Mouse (Mus musculus) liver, postnatal 0 days (tissue): Measurements from ENCODE around the gene H2-Oa. TPM values are rescaled to one million over a fixed set of nuclear protein-coding genes. Genes with fewer than 3 reads are reported as not detected.
A peak's percentile ranks its signal among the peaks of the same experiment; 100 is the strongest.

Experiments used
- ATAC-seq: fragments of 200-750 bp; cut with Nextera tagmentation; 2 replicates; pipeline ENCODE4 v1.8.0; 2017; ENCODE audit warnings: mild to moderate bottlenecking, moderate library complexity
- DNase-seq: peaks from one replicate; pipeline ENCODE4 v3.0.0-alpha.2; 2016
- H3K27ac ChIP-seq: fragments of 300-500 bp; sonication (generic); 2 replicates; pipeline ENCODE4 v1.5.1; 2014; ENCODE audit warnings: antibody characterized with exemption, moderate library complexity, mild to moderate bottlenecking, low read depth
- H3K27me3 ChIP-seq: fragments of 300-500 bp; sonication (generic); 2 replicates; pipeline ENCODE4 v1.6.1; 2014; ENCODE audit warnings: low read length, control low read depth, mixed read lengths; ENCODE audit not compliant: insufficient read depth
- H3K36me3 ChIP-seq: fragments of 300-500 bp; sonication (generic); replicated peaks from 2 replicates; pipeline ENCODE4 v1.6.1; 2014; ENCODE audit warnings: mild to moderate bottlenecking, control low read depth, low read length, moderate library complexity, mixed read lengths; ENCODE audit not compliant: insufficient read depth
- H3K4me1 ChIP-seq: fragments of 300-500 bp; sonication (generic); 2 replicates; pipeline ENCODE4 v1.6.1; 2014; ENCODE audit warnings: antibody characterized with exemption, mild to moderate bottlenecking, control low read depth; ENCODE audit not compliant: insufficient read depth
- H3K4me2 ChIP-seq: fragments of 300-500 bp; sonication (generic); 2 replicates; pipeline ENCODE4 v1.6.1; 2014; ENCODE audit warnings: low read depth, mild to moderate bottlenecking, low read length, moderate library complexity, mixed read lengths
- H3K4me3 ChIP-seq: fragments of 300-500 bp; sonication (generic); 2 replicates; pipeline ENCODE4 v1.5.1; 2014; ENCODE audit warnings: low read depth, low read length
- H3K9ac ChIP-seq: fragments of 300-500 bp; sonication (generic); replicated peaks from 2 replicates; pipeline ENCODE4 v1.6.1; 2014; ENCODE audit warnings: mild to moderate bottlenecking, moderate library complexity
- H3K9me3 ChIP-seq: fragments of 300-500 bp; sonication (generic); 2 replicates; pipeline ENCODE4 v1.6.1; 2016; ENCODE audit warnings: mild to moderate bottlenecking, control low read depth, low read length, mixed read lengths
- CTCF ChIP-seq: sonication (generic); IDR thresholded peaks from 2 replicates; pipeline ENCODE4 v1.5.1; 2016; ENCODE audit warnings: antibody characterized with exemption, low read depth
- EP300 ChIP-seq: IDR thresholded peaks from 2 replicates; pipeline ENCODE4 v1.6.1; 2016; ENCODE audit warnings: antibody characterized with exemption, low read depth, mild to moderate bottlenecking
- WGBS: fragments of 180-500 bp; shearing (Covaris S2); extraction: QIAGEN DNeasy Blood & Tissue Kit; methylation state at CpG from one replicate; pipeline ENCODE4 v1.1.7; 2014; ENCODE audit not compliant: insufficient replicate concordance; 5-methylcytosine and 5-hydroxymethylcytosine counted together
- polyA plus RNA-seq: library from polyadenylated mRNA; unstranded; fragments of >200 nt; fragmentation: Nextera tagmentation; extraction: Ambion mirVana; gene quantifications from 2 replicates; pipeline ENCODE4 v1.2.1, GENCODE M21; 2015

H2-Oa gene
- polyA plus RNA-seq, 1 experiment from 2014 or later, result 0.85 TPM

GRCm38 (mm10) chr17:34119249-34120179 is 27.4 kb downstream of the H2-Oa start, which contains the start of gene H2-DMa:
Gene H2-DMa, plus strand, starts transcription at chr17:34119541.
- 2% methylated on average over 96 of the region's 96 CpGs for WGBS
- H3K4me1 ChIP-seq, result peaks cover 21% of the 10 kb centered on the region
- DNase-seq (peak; percentile 98), ATAC-seq (peak; percentile 73)
- H3K4me2 ChIP-seq, result peak within 1 kb of the TSS; percentile 98
- no peaks in the 10 kb centered on the region for H3K9me3 ChIP-seq
- TF ChIP-seq CTCF (0 out of 2 replicates have a peak, but pooled peaks have one; percentile 3), EP300 (0 out of 2 replicates have a peak, but pooled peaks have one; percentile 4)
- peak within 1 kb of the TSS; percentile 97 for H3K4me3 ChIP-seq
- peak within 1 kb of the TSS; percentile 93 for H3K9ac ChIP-seq
- H3K27me3 ChIP-seq, result no peaks in the 10 kb centered on the region
- peak within 1 kb of the TSS; percentile 100 for H3K27ac ChIP-seq
- peaks cover 29% of the 10 kb centered on the region for H3K36me3 ChIP-seq

DNA sequence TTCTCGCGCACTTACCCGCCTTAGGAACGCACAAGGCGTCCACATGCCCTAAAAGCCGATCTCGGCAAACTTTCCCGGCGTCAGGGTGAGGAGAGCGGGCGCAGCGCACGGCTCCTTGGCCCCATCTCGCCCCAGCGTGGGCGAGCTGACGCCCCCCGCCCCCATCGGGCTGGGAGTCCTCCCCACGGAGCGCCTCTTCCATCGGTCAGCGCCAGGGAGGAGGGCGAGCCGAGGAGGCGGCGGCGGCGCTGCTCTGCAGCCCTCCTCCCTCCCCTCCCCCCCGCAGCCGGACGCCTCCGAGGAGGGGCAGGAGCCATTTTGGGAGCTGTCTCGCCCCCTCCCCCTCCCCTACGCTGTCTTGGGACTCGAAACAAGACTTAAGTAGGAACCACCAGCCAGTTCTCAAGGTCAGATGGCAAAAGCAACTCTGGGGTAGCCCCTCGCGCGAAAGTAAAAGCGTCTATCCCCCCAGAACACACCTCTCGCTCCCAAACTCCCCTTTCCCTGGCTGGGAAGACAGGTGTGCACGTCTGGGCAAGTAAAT is 28.1 kb downstream of the H2-Oa start:
- peaks cover 22% of the 10 kb centered on the region for H3K36me3 ChIP-seq
- peak overlapping the region; percentile 100 for H3K27ac ChIP-seq
- WGBS, result under 1% methylated on average over 25 of the region's 42 CpGs
- no peak for TF ChIP-seq EP300
- TF ChIP-seq CTCF, result no peak
- H3K9ac ChIP-seq, result peak overlapping the region; percentile 93
- DNase-seq, result peak; percentile 89
- H3K4me2 ChIP-seq, result peak overlapping the region; percentile 98
- H3K4me3 ChIP-seq, result peak overlapping the region; percentile 97
- ATAC-seq, result peak; percentile 18
- H3K9me3 ChIP-seq, result no peaks in the 10 kb centered on the region
- no peaks in the 10 kb centered on the region for H3K27me3 ChIP-seq
- H3K4me1 ChIP-seq, result peaks cover 25% of the 10 kb centered on the region

DNA sequence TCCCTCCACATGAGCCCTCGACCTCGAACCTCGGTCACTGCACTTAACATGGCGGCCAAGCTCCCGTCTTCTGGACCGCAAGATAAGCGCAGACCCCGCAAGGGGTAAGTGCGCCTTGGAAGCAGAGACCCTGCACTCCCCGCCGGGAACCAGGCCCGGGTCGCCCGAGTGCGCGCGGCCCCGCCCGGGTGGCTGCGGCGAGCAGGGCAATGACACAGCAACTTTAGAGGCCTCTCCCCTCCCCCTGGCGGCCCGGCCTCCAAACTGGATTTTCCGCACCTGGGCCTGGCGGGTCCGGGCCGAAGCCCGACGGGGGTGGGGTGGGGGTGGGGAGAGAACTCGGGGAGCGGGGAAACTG is 28.7 kb downstream of the H2-Oa start:
- H3K4me1 ChIP-seq, result peaks cover 25% of the 10 kb centered on the region
- H3K36me3 ChIP-seq, result peaks cover 16% of the 10 kb centered on the region

DNA sequence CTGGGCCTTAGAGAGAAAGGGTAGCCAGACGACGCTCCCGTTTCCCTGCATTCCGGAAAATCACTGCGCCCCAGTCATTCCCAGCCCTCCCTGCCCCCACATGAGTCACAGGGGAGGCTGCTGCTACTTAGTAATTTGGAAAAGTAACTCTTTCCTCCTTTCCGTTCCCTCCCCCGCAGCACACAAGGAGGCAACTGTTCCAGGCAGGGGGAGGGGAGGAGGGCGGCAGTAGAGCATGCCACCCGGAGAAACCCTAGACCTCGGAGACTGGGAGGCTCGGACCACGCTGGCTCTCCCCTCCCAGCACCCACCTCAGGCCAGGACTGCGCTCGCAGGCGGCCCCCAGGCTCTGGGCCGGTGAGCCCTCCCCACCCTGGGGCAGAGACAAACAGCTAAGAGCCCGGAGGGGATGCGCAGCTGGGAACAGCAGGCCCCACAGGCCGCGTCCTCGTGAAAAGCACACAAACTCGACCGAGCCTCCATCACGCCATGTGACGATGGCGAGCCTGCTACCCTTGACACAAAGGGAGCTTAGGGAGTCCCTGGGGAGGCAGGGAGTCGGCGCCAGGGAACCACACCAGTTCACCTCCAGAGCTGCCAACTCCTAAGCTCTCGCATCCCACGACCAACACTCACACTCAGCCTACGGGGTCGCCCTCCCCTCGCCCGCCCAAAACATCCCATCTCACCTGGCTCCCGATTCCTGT is 29.2 kb downstream of the H2-Oa start:
- peak overlapping the region; percentile 97 for H3K4me3 ChIP-seq
- ATAC-seq (peak; percentile 4), DNase-seq (no peak)
- H3K4me2 ChIP-seq, result peak overlapping the region; percentile 98
- no peaks in the 10 kb centered on the region for H3K9me3 ChIP-seq
- no peak for TF ChIP-seq CTCF
- no peak; the same call in 1 of the 2 replicates for TF ChIP-seq EP300
- H3K9ac ChIP-seq, result peak overlapping the region; percentile 93
- H3K4me1 ChIP-seq, result peaks cover 24% of the 10 kb centered on the region
- WGBS, result 1% methylated on average over 32 of the region's 35 CpGs
- H3K36me3 ChIP-seq, result peaks cover 11% of the 10 kb centered on the region
- H3K27me3 ChIP-seq, result no peaks in the 10 kb centered on the region
- peak overlapping the region; percentile 100 for H3K27ac ChIP-seq

More for the DNA sequence above, 28.7 kb downstream of the H2-Oa start:
- peak overlapping the region; percentile 93 for H3K9ac ChIP-seq
- H3K27ac ChIP-seq, result peak overlapping the region; percentile 100
- H3K9me3 ChIP-seq, result no peaks in the 10 kb centered on the region
- H3K27me3 ChIP-seq, result no peaks in the 10 kb centered on the region
- no peak for TF ChIP-seq EP300
- peak; percentile 59 for TF ChIP-seq CTCF
- peak; percentile 92 for DNase-seq
- H3K4me3 ChIP-seq, result peak overlapping the region; percentile 97
- peak; percentile 35 for ATAC-seq
- peak overlapping the region; percentile 98 for H3K4me2 ChIP-seq
- WGBS, result under 1% methylated on average over 27 of the region's 31 CpGs

DNA sequence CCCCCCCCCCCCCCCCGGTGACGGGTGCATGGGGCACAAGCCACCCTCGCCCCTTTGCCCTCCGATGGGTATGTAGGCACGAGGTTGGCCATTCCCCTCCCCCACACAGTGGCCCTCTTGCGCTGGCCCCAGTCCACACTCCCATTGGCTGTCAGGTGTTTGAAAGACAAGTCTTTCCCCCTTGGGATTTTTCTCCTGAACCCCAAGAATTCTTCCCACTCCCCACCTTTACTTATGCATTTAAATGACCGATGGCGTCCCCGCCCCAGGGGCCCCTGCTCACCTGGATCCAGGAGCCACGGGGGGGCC is 29.7 kb downstream of the H2-Oa start:
- ATAC-seq (peak; percentile 10), DNase-seq (peak; percentile 78)
- 2% methylated on average over 8 of the region's 10 CpGs for WGBS
- Histone ChIP-seq H3K4me3 (peak overlapping the region; percentile 97), H3K4me1 (peaks cover 22% of the 10 kb centered on the region), H3K27ac (peak overlapping the region; percentile 100), H3K9ac (peak overlapping the region; percentile 93), H3K4me2 (peak overlapping the region; percentile 98), H3K27me3 (no peaks in the 10 kb centered on the region), H3K9me3 (no peaks in the 10 kb centered on the region), H3K36me3 (peaks cover 6% of the 10 kb centered on the region)
- TF ChIP-seq EP300, result no peak
- TF ChIP-seq CTCF, result no peak
